Mouse (Mus musculus) heart, postnatal 0 days (tissue): Measurements from ENCODE around the gene Prrt3.

Experiments used
- CTCF ChIP-seq: IDR thresholded peaks from 2 replicates; pipeline ENCODE4 v1.5.1; 2016; ENCODE audit warnings: antibody characterized with exemption, control low read depth, low read depth
- EP300 ChIP-seq: IDR thresholded peaks from 2 replicates; pipeline ENCODE4 v1.6.1; 2016; ENCODE audit warnings: antibody characterized with exemption, low read depth

DNA sequence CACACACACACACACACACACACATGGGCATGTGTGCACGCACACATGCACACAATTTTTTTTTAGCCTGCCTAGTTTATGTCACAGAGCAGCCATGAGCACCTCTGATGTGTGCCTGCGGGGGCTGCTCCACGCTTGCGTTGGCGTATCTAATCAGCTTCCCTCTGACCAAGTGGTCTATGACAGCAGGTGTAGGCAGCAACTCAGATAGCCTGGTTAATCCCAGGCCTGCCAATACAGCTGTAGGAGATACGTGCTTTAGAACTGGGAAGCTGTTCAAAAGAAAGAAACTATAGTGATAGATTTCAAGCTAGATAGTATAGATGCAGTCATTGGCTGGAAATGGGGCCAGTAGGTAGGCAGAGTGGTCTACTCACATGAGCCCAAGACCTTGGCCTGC lies 28.0 kb downstream of the Prrt3 start:
- no peak for TF ChIP-seq CTCF
- TF ChIP-seq EP300, result no peak
